Mouse (Mus musculus) forebrain, embryonic 10.5 days (tissue): ENCODE measurements around the gene Sparcl1. TPM values are rescaled to one million over a fixed set of nuclear protein-coding genes. Genes with fewer than 3 reads are reported as not detected.

Source experiments
- DNase-seq: peaks from one replicate; pipeline ENCODE4 v3.0.0-alpha.2; 2017; ENCODE audit warnings: low spot score; ENCODE audit errors: extremely low spot score
- H3K27ac ChIP-seq: fragments of 300-500 bp; sonication (generic); 2 replicates; pipeline ENCODE4 v1.5.1; 2016; ENCODE audit warnings: mild to moderate bottlenecking
- H3K27me3 ChIP-seq: fragments of 300-500 bp; sonication (generic); 2 replicates; pipeline ENCODE4 v1.6.1; 2016; ENCODE audit warnings: mild to moderate bottlenecking; ENCODE audit not compliant: poor library complexity, severe bottlenecking
- H3K36me3 ChIP-seq: fragments of 300-500 bp; sonication (generic); replicated peaks from 2 replicates; pipeline ENCODE4 v1.6.1; 2016; ENCODE audit warnings: mild to moderate bottlenecking, moderate library complexity
- H3K4me1 ChIP-seq: fragments of 300-500 bp; sonication (generic); 2 replicates; pipeline ENCODE4 v1.6.1; 2016
- H3K4me3 ChIP-seq: fragments of 300-500 bp; sonication (generic); 2 replicates; pipeline ENCODE4 v1.5.1; 2016; ENCODE audit warnings: mild to moderate bottlenecking, moderate library complexity
- H3K9me3 ChIP-seq: fragments of 300-500 bp; sonication (generic); 2 replicates; pipeline ENCODE4 v1.6.1; 2016; ENCODE audit warnings: mild to moderate bottlenecking, moderate library complexity
- WGBS: fragments of 180-500 bp; shearing (Covaris S2); methylation state at CpG from one replicate; pipeline ENCODE4 v1.1.7; 2016; 5-methylcytosine and 5-hydroxymethylcytosine counted together
- polyA plus RNA-seq: library from polyadenylated mRNA; unstranded; fragments of >200 nt; fragmentation: Nextera tagmentation; extraction: Ambion mirVana; gene quantifications from 2 replicates; pipeline ENCODE4 v1.2.1, GENCODE M21; 2016

Gene Sparcl1
- polyA plus RNA-seq, 1 experiment from 2014 or later, result 13.4 TPM

DNA sequence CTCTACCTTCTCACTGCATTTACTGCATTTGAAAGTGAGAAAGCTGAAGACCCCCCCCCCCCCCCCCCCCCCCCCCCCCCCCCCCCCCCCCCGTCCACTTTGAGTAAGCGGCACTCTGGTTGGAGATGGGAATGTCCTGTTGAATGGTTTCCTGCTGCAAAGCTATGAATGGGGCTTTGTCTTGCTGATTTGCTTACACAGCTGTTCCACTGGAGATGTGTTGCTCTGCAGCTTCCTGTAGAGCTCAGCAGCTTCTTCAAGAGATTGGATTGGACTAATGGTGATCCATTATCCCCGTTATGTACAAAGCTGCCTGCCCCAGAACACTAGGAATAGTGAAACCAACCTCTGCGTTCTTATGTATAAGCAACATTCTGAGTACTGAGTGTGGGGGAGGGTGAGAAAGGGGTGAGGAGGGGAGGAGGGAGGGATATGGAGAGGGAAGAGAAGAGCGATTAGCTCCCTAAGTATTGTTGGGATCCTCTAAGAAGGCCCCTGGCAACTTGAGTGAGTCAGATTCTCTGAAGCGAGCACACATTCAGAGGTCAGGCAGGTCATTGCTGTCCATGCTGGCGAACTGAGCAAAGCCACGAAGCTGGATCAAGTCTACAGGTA lies 41.2 kb downstream of the Sparcl1 start:
- Histone ChIP-seq H3K4me3 (peak overlapping the region; percentile 23), H3K4me1 (peaks cover 40% of the 10 kb centered on the region), H3K27ac (peak overlapping the region; percentile 85), H3K36me3 (no peaks in the 10 kb centered on the region), H3K27me3 (peaks cover 15% of the 10 kb centered on the region; the same call in 1 of the 2 replicates), H3K9me3 (0 out of 2 replicates have a peak, but pooled peaks cover 2% of the 10 kb centered on the region)
- DNase-seq, result peak; percentile 51
- 8% methylated on average over 6 of the region's 8 CpGs for WGBS

- Histone ChIP-seq H3K9me3 (0 out of 2 replicates have a peak, but pooled peaks cover 2% of the 10 kb centered on the region), H3K36me3 (no peaks in the 10 kb centered on the region), H3K4me3 (no peak overlapping the region), H3K27ac (peak overlapping the region; percentile 76), H3K4me1 (peaks cover 33% of the 10 kb centered on the region), H3K27me3 (peaks cover 10% of the 10 kb centered on the region; the same call in 1 of the 2 replicates)
- DNase-seq, result no peak
- 82% methylated on average over 4 of the region's 4 CpGs for WGBS
Observed at GRCm38 (mm10) chr5:104071048-104071447, 42.5 kb downstream of the Sparcl1 start.

DNA sequence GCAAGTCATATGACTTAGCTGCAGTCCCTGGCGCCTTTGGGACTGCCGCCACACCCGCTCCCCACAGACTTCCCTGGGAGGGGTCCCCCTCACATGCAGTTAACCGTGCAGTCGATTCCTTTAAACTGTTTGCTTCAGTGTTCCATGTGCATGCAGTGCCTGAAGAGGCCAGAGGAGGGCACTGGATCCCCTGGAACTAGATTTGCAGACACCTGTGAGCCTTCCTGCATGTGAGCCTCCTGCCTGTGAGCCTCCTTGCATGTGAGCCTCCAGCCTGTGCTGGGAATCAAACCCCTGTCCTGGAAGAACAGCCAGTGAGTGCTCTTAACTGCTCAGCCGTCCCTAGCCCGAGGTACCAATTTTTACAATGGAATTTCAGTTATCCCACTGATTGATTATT lies 44.8 kb downstream of the Sparcl1 start:
- peak; percentile 40 for DNase-seq
- WGBS, result 90% methylated on average over 7 of the region's 7 CpGs
- H3K9me3 ChIP-seq, result 0 out of 2 replicates have a peak, but pooled peaks cover 2% of the 10 kb centered on the region
- H3K27ac ChIP-seq, result no peak overlapping the region
- H3K4me1 ChIP-seq, result peaks cover 25% of the 10 kb centered on the region
- H3K27me3 ChIP-seq, result no peaks in the 10 kb centered on the region
- H3K36me3 ChIP-seq, result peaks cover 13% of the 10 kb centered on the region
- no peak overlapping the region for H3K4me3 ChIP-seq

- WGBS, result 91% methylated on average over 11 of the region's 11 CpGs
- Histone ChIP-seq H3K27ac (no peak overlapping the region), H3K4me1 (no peaks in the 10 kb centered on the region), H3K27me3 (no peaks in the 10 kb centered on the region), H3K36me3 (peaks cover 68% of the 10 kb centered on the region), H3K4me3 (no peak overlapping the region), H3K9me3 (no peaks in the 10 kb centered on the region)
- no peak for DNase-seq
Observed at GRCm38 (mm10) chr5:104062773-104063551, 50.6 kb downstream of the Sparcl1 start.

DNA sequence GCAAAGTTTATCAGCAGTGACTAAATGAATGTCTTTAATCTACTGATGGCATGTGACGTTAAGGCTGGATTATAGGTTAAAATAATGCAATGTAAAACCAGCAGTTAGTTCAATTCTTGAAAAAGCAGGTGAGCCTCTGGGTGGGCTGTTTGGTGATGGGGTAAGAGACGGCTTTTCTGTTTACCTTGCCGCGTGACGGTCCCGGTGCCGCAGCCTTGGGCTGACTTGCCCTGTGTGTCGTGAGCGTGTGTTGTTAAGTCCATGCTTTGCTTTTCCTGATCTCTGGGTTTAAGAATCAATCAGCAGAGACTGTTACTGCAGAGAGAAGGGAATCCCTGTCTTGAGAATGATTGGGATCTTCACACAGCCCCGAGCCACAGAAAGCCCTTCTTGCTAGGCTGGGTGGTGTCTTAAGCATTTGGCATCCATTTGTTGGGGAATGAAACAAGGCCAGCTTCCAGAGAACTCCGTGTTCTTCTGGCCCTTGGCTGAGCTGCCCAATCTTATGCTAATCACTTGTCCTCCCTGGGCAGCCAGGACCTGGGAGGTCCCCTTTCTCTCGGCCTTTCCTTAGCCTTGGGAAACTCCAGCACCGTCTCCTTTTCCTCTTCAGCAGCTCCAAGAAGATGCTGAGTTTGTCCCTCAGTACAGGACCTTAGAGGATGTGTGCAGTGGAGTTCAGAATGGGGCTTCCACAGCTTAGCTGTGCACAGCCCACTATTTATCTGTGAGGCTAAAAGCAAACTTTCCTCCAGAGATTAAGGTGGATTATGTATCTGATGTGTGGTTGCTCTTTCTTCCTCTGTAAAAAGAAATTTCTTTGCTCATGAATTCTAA lies 51.4 kb downstream of the Sparcl1 start:
- no peak overlapping the region for H3K27ac ChIP-seq
- H3K36me3 ChIP-seq, result peaks cover 69% of the 10 kb centered on the region
- no peaks in the 10 kb centered on the region for H3K4me1 ChIP-seq
- 79% methylated on average over 13 of the region's 13 CpGs for WGBS
- H3K27me3 ChIP-seq, result no peaks in the 10 kb centered on the region
- H3K9me3 ChIP-seq, result no peaks in the 10 kb centered on the region
- no peak for DNase-seq
- H3K4me3 ChIP-seq, result no peak overlapping the region

DNA sequence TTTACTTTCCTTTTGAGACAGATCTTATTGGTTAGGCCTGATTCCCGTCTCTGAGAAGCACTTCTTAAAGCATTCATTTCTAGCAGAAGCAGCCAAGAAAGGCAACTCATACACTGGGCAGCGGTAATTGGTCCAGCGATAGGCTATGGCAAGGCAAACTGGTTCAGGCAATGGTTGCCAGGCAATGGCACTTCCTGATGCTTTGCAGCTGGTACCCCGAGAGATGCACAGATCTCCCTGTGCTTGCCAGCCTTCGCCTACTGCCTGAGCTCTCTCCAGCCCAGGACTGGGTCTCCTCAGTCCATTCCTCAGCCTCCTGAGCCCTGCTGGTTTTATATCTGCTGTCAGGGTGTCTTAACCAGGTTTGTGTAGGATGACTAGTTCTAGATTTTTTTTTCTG lies 53.1 kb downstream of the Sparcl1 start:
- 90% methylated on average over 5 of the region's 5 CpGs for WGBS
- H3K27ac ChIP-seq, result no peak overlapping the region
- no peaks in the 10 kb centered on the region for H3K9me3 ChIP-seq
- no peak for DNase-seq
- no peak overlapping the region for H3K4me3 ChIP-seq
- no peaks in the 10 kb centered on the region for H3K4me1 ChIP-seq
- no peaks in the 10 kb centered on the region for H3K27me3 ChIP-seq
- H3K36me3 ChIP-seq, result peaks cover 73% of the 10 kb centered on the region

- no peak for DNase-seq
- 88% methylated on average over 9 of the region's 9 CpGs for WGBS
- Histone ChIP-seq H3K27ac (no peak overlapping the region), H3K4me1 (no peaks in the 10 kb centered on the region), H3K36me3 (peaks cover 71% of the 10 kb centered on the region), H3K27me3 (no peaks in the 10 kb centered on the region), H3K9me3 (no peaks in the 10 kb centered on the region), H3K4me3 (no peak overlapping the region)
Observed at GRCm38 (mm10) chr5:104059628-104060027, 53.9 kb downstream of the Sparcl1 start.

DNA sequence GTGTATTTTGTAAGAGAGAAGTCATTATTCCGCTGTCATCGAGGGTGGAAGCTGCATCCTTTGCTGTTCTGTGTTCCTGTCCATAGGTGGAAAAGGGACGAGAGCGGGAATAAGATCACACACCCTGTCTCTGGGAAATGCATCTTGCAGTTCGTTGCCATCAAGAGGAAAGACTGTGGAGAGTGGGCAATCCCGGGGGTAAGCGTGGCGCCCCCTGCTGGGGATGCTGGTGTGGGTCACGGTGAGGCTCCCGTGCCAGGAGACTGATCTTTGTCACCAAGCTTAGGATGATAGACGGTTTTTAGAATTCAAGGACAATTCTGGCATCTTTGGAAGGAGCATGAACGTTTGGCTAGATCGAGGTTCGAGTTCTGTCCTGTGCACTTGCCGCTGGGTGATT lies 55.5 kb downstream of the Sparcl1 start:
- no peaks in the 10 kb centered on the region for H3K9me3 ChIP-seq
- H3K36me3 ChIP-seq, result peaks cover 61% of the 10 kb centered on the region
- H3K27ac ChIP-seq, result no peak overlapping the region
- H3K27me3 ChIP-seq, result no peaks in the 10 kb centered on the region
- H3K4me3 ChIP-seq, result no peak overlapping the region
- WGBS, result 66% methylated on average over 15 of the region's 15 CpGs
- H3K4me1 ChIP-seq, result no peaks in the 10 kb centered on the region
- DNase-seq, result no peak

DNA sequence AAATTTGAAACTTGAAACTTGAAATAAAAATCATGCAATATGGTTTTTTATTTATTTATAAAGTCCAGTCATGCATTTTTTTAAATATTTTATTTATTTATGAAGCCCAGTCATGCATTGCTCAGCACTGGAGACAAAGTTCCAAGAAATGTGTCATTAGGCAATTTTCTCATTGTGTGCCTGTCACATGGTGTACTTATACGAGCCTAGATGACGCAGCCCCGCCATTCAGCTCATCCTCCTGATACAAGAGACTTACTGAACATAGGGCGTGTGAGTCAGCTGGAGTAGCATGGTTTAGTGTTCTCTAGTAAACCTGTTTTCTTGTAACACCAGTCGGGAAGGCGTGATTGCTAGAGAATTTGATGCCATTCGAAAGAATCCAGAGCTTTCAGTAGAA lies 57.2 kb downstream of the Sparcl1 start:
- no peak overlapping the region for H3K4me3 ChIP-seq
- WGBS, result 89% methylated on average over 7 of the region's 7 CpGs
- peaks cover 61% of the 10 kb centered on the region for H3K36me3 ChIP-seq
- no peaks in the 10 kb centered on the region for H3K4me1 ChIP-seq
- no peak for DNase-seq
- no peaks in the 10 kb centered on the region for H3K9me3 ChIP-seq
- no peak overlapping the region for H3K27ac ChIP-seq
- no peaks in the 10 kb centered on the region for H3K27me3 ChIP-seq

DNA sequence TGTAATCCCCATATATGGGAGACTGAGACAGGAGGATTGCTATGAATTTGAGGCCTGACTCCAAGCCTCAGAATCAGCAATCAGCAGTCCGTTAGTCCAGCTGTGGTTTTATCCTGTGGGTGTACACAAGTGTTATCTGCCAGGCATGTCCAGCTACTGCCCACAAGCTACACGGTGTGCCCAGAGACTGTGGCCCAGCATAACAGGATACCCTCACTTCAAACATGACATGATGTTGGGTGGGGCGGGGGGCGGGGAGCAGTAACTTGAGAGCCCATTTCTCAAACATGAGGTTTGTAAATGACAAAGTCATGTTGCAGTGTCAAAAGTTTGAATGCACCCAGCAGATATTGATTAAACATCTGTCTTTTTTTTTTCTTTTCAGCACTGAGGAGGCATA lies 57.7 kb downstream of the Sparcl1 start:
- no peak for DNase-seq
- no peaks in the 10 kb centered on the region for H3K4me1 ChIP-seq
- H3K36me3 ChIP-seq, result peaks cover 61% of the 10 kb centered on the region
- 91% methylated on average over 4 of the region's 4 CpGs for WGBS
- no peak overlapping the region for H3K27ac ChIP-seq
- H3K27me3 ChIP-seq, result no peaks in the 10 kb centered on the region
- H3K4me3 ChIP-seq, result no peak overlapping the region
- no peaks in the 10 kb centered on the region for H3K9me3 ChIP-seq

- no peaks in the 10 kb centered on the region for H3K9me3 ChIP-seq
- H3K4me3 ChIP-seq, result no peak overlapping the region
- no peaks in the 10 kb centered on the region for H3K27me3 ChIP-seq
- H3K27ac ChIP-seq, result no peak overlapping the region
- 96% methylated on average over 4 of the region's 4 CpGs for WGBS
- no peaks in the 10 kb centered on the region for H3K4me1 ChIP-seq
- no peak for DNase-seq
- H3K36me3 ChIP-seq, result peaks cover 61% of the 10 kb centered on the region
Observed at GRCm38 (mm10) chr5:104054938-104055337, 58.6 kb downstream of the Sparcl1 start.

DNA sequence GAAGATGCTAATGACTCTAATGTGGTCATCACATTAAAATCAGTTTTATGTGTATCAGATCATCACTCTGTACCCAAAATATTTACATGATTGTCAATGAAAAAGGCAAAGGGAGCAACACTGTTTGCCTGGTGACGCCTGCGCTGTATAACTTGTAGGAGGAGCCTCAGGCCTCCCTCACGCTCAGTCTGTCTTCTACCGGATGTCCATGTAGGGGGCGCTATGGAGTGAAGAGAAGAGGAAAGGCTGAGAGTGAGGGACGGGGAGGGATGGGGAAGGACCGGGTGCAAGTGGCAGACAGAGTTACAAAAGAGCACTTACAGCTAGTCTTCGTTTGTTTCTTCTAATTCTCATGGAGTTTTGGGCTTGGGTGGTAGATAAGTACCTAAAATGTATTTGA lies 60.6 kb downstream of the Sparcl1 start:
- no peak overlapping the region for H3K27ac ChIP-seq
- H3K9me3 ChIP-seq, result no peaks in the 10 kb centered on the region
- H3K36me3 ChIP-seq, result peaks cover 47% of the 10 kb centered on the region
- no peak for DNase-seq
- 63% methylated on average over 8 of the region's 8 CpGs for WGBS
- H3K4me1 ChIP-seq, result peaks cover 5% of the 10 kb centered on the region
- no peaks in the 10 kb centered on the region for H3K27me3 ChIP-seq
- no peak overlapping the region for H3K4me3 ChIP-seq
